Mouse (Mus musculus): ENCODE measurements around the gene Jam2.

The Jam2 gene

DNA sequence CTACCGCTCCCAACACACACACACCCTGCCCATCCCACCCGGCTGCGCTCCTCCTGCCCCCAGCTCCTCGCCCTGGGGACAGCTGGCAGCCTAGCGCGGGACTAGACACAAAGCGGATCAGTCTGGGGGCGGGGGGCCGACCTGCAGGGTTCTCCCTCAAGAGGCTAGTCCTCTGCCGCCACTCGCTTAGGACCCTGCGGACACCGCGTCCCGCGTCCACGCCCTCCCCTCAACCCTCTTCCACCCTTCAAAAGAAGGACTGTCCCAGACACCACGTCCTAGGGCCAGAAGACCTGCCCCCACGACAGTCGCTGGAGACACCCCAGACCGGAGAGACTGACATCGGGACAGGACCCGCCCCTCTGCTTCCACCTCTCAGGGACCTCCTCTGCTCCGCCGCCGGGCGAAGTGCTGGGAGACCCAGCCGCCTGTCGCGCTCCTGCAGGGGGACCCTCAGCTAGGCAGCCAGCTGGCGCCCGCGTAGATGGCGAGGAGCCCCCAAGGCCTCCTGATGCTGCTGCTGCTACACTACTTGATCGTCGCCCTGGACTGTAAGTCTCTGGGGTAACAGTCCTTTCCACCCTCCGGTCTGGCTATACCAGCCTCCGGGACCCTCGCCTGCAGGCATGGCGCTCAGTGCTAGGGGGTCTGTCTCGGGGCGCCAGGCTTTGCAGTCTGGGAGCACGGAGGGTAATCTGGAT lies at the start of gene Jam2:
Jam2 (plus strand) TSS at position 121 of the 701 bp plus-strand sequence.
- DNase-seq: peak; percentile 32 to 34

- peak in 1 of 2 experiments; percentile 3 for DNase-seq
These were observed 39.1 kb upstream of the Jam2 start for GRCm38 (mm10) chr16:84734806-84735165.

DNA sequence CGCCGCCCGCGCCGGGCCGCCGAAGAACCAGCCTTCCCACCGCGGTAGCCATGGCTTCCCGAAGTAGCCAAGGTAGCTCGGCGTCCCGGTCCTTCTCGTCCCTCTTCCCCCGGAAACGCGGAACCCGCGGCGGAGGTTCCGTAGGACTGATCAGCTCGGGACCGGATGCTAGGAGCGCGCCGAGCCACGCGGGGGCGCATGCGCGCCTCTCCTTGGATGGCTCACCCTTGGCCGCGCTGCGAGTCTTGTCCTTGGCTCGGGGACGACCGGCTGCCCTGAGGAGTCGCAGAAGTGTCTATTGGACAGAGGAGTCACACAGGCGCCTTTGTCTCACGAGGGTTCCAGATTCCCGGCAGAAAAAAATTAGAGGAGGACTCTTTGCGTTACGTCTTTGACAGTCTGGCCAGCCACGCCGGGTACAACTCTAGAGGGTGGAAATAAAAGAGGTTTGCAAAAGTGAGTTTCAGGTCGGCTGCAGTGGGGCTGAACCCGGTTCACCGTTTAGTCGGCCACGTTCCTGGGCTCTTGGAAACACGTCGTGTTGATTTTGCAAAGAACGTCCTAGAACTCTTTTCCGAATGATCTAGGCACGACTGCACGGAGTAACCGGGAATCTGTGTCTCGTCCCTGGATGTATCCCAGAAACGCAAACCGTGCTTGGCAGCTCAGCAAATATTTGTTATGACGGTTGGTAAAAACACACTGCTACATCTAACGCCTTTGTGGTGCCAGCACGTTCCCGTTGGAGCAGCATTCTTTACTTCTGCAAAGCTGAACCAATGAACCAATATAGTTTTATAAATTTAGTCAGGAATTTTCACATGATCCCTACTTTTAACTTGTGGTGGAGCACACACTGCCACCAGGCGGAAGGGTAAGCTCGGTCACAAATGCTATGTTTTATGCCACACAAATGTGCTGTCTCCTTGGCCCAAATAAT lies 38.5 kb upstream of the Jam2 start, which contains the start of gene Mrpl39:
Mrpl39 (minus strand) TSS at position 577 of the 940 bp plus-strand sequence.
- DNase-seq: peak; percentile 94 to 98

- DNase-seq: no peak
These were observed 36.6 kb upstream of the Jam2 start for GRCm38 (mm10) chr16:84737358-84737757.

- no peak for DNase-seq
These were observed 29.0 kb upstream of the Jam2 start for GRCm38 (mm10) chr16:84744703-84745490.

- DNase-seq: no peak
These were observed 28.1 kb upstream of the Jam2 start for GRCm38 (mm10) chr16:84745721-84746306.

GRCm38 (mm10) chr16:84767956-84768355 lies 6.0 kb upstream of the Jam2 start:
- no peak for DNase-seq

- no peak for DNase-seq
These were observed 4.7 kb upstream of the Jam2 start for GRCm38 (mm10) chr16:84769182-84769581.

GRCm38 (mm10) chr16:84769619-84770464 lies 4.1 kb upstream of the Jam2 start:
- DNase-seq: no peak

DNA sequence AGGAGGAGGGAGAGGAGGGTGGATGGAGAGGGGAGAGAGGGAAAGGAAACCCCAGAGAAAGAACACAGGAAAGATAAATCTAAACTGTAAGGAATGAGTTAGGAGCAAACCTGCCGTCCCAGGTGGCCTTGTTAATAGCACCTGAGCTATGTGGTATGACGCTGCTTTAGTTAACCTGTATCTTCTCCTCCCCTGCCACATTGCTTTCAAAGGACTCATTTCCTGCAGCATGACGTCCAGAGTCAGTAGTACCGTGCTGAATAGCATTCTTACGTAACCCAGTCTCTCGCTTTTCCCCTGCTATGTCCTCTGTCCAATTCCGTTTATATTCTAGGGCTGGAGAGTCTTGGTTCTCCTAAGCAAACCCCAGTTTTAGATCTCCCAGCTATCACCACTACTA lies 3.0 kb upstream of the Jam2 start:
- no peak for DNase-seq

DNA sequence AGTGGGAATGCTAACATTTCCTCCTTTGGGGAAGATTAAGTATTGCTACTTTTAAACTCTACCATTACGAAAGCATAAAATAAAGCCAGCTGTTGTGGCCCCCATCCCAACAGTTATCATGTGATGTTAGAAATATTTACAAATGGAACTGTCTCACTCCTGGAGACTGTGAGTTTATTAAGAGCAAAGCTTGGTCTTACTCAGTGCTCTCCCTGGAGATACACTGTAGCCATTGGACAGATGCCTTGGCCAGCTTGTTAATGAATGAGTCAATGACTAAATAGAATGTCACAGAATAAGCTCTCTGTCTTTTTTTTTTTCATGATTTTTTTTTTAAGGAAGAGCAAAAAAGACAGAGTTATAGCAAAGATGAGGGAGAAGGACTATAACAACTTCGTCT lies 2.5 kb upstream of the Jam2 start:
- no peak for DNase-seq

- no peak for DNase-seq
These were observed 1.2 kb upstream of the Jam2 start for GRCm38 (mm10) chr16:84772496-84773267.

DNA sequence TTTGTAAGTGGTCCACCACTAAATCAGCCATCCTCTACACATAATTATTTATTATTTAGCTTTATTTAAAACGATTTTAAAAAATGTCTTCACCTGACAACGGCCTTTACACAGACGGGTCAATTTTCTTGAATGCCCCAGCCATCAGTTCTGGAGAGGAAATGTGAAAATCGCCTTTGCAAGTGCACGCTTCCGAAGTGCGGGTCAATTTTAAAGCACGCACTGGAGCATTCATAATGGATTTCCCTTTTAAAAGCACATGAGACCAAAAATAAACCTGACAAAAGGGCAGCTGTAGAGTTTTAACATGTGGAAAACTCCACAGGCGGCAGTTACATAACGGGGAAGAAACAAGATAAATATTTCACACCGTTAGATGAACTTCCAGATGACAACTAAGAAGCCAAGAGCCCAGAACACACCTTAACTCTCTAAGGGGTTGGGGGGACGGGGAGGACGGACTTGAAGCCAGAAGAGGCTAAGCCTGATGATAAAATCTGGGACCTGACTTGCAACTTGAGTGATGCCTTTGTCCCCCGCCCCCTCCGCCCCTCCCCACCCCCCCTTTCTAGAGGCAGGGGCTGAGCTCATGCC lies 558 bp upstream of the Jam2 start:
- DNase-seq: no peak

DNA sequence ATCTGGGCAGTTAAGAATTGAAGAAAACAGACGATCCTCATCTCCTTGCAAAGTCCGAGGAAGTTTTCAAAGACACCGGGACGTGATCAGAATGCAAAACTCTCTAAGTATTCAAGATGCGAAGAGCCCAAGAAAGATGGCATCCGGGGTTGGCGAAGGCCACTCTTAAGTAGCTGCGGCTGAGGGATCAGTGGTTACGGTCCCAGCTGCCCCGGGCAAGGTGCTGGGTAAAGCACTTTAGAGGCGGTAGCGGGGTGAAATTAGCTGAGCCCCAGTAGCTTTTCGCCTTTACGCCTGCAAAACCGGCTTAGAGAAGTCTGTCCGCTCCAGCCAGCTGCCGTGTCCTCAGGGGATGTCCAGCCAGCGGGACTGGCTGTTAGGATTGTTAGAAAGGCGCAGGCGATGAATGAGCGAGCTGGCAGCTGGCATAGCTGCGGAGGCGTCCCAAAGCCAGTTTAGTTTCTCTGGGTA lies 873 bp downstream of the Jam2 start:
- peak in 1 of 2 experiments; percentile 11 for DNase-seq

DNA sequence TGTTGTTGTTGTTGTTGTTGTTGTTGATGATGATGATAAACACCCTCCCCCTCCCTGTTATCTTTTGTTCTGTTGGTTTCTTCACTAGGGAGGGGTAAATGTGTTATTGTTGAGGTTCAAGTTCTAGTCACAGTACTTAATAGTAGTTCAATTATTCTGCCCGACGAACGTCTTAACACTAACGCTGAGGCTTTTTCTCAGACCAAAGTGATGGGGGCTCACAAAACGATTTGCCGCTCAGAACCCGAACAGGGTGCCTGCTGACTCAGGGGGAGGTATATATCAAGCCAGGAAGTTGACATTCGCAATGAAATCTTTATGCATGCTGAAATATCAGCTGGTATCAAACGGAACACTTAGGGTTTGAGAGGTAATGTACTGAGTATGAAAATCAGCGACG lies 1.4 kb downstream of the Jam2 start:
- no peak for DNase-seq

GRCm38 (mm10) chr16:84776089-84776784 lies 2.3 kb downstream of the Jam2 start:
- DNase-seq: no peak

DNA sequence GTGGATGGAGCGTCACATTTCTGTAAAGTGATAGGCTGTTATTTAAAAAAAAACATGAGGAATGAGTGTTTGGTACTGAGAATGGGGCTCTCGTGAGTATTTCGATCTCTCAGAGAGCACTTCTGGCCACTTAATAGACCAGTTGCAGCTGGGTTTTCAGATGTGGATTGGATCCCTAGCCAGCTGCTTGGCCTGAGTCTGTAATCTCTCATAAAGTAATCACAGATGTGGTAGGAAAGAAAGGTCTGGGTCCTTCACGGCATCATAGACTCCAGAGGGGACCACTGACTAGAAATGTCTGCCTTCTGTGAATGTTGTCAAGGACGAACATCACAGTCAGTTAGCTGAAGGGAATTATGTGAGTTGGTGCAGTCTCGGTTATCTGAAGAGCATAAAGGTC lies 4.5 kb downstream of the Jam2 start:
- no peak for DNase-seq

GRCm38 (mm10) chr16:84778861-84779630 lies 5.1 kb downstream of the Jam2 start:
- no peak for DNase-seq

GRCm38 (mm10) chr16:84779718-84780117 lies 5.8 kb downstream of the Jam2 start:
- DNase-seq: no peak
